Mouse (Mus musculus) MEL (cell line): Measurements from ENCODE around the gene Kif12. TPM values are rescaled to one million over a fixed set of nuclear protein-coding genes. Genes with fewer than 3 reads are reported as not detected.

ENCODE experiments used
- DNase-seq: peaks from one replicate; pipeline ENCODE4 v3.0.0; 2011; ENCODE audit warnings: low read depth, low spot score
- H3K27ac ChIP-seq: 2 replicates; pipeline ENCODE4 v1.5.1; 2012; ENCODE audit warnings: low read depth, mild to moderate bottlenecking, control low read depth, low read length, moderate library complexity; ENCODE audit not compliant: control insufficient read depth
- H3K27me3 ChIP-seq, 2 experiments: fragments of 150-350 bp in 1 of 2; sonication (generic) in 1 of 2; 2 replicates each; pipeline ENCODE4 v1.6.1; 2012; ENCODE audit warnings: low read length in 2 of 2, mild to moderate bottlenecking in 2 of 2, improper control_type of control experiment in 1 of 2, moderate library complexity in 1 of 2; ENCODE audit not compliant: insufficient read depth in 2 of 2, control insufficient read depth in 1 of 2
- H3K36me3 ChIP-seq, 2 experiments: 2 replicates each; pipeline ENCODE4 v1.6.1; 2012 to 2014; ENCODE audit warnings: low read length in 2 of 2, improper control_type of control experiment in 1 of 2, inconsistent platforms in 1 of 2, mild to moderate bottlenecking in 1 of 2; ENCODE audit not compliant: insufficient read depth in 2 of 2, control insufficient read depth in 1 of 2
- H3K4me1 ChIP-seq, 2 experiments: fragments of 150-350 bp in 1 of 2; sonication (generic) in 1 of 2; 2 replicates each; pipeline ENCODE4 v1.6.1; 2012; ENCODE audit warnings: low read length in 2 of 2, improper control_type of control experiment in 1 of 2, mild to moderate bottlenecking in 1 of 2; ENCODE audit not compliant: insufficient read depth in 2 of 2, control insufficient read depth in 1 of 2
- H3K4me3 ChIP-seq, 2 experiments: fragments of 150-350 bp in 1 of 2; sonication (generic) in 1 of 2; 2 replicates each; pipeline ENCODE4 v1.5.1; 2012; ENCODE audit warnings: low read depth in 2 of 2, low read length in 2 of 2, mild to moderate bottlenecking in 2 of 2, moderate library complexity in 2 of 2, control low read depth in 1 of 2, improper control_type of control experiment in 1 of 2; ENCODE audit not compliant: control insufficient read depth in 1 of 2, insufficient read depth in 1 of 2
- H3K79me2 ChIP-seq: 2 replicates; pipeline ENCODE4 v1.6.1; 2012; ENCODE audit warnings: mild to moderate bottlenecking, low read length, moderate library complexity; ENCODE audit not compliant: control insufficient read depth, poor library complexity, insufficient read depth
- H3K9ac ChIP-seq: 2 replicates; pipeline ENCODE4 v1.6.1; 2012; ENCODE audit warnings: low read depth, mild to moderate bottlenecking, control low read depth, low read length, moderate library complexity; ENCODE audit not compliant: control insufficient read depth, poor library complexity, severe bottlenecking
- H3K9me3 ChIP-seq: fragments of 150-350 bp; sonication (generic); replicated peaks from 2 replicates; pipeline ENCODE4 v1.6.1; 2012; ENCODE audit warnings: mild to moderate bottlenecking, low read length, improper control_type of control experiment, moderate library complexity; ENCODE audit not compliant: insufficient read depth
- BHLHE40 ChIP-seq: IDR thresholded peaks from 2 replicates; pipeline ENCODE4 v1.6.1; 2012; ENCODE audit warnings: low read depth, mild to moderate bottlenecking, inconsistent platforms, low read length, improper control_type of control experiment, borderline replicate concordance
- CHD2 ChIP-seq: IDR thresholded peaks from 2 replicates; pipeline ENCODE4 v1.6.1; 2011; ENCODE audit warnings: low read length, improper control_type of control experiment
- CTCF ChIP-seq, 3 experiments: IDR thresholded peaks in 2 of 3; conservative IDR thresholded peaks in 1 of 3; 2 replicates each; pipeline ENCODE4 v1.5.1; 2011 to 2012; ENCODE audit warnings: low read length in 3 of 3, low read depth in 2 of 3, mild to moderate bottlenecking in 2 of 3, improper control_type of control experiment in 1 of 3, inconsistent platforms in 1 of 3, mixed read lengths in 1 of 3, moderate library complexity in 1 of 3; ENCODE audit not compliant: control insufficient read depth in 1 of 3, insufficient read depth in 1 of 3, poor library complexity in 1 of 3, severe bottlenecking in 1 of 3
- E2F4 ChIP-seq: IDR thresholded peaks from 2 replicates; pipeline ENCODE4 v1.6.1; 2011; ENCODE audit warnings: low read depth, low read length, improper control_type of control experiment, borderline replicate concordance
- ELF1 ChIP-seq: IDR thresholded peaks from 2 replicates; pipeline ENCODE4 v1.6.1; 2014; ENCODE audit warnings: low read depth, mild to moderate bottlenecking, inconsistent platforms, low read length, improper control_type of control experiment, moderate library complexity
- ETS1 ChIP-seq: IDR thresholded peaks from 2 replicates; pipeline ENCODE4 v1.6.1; 2012; ENCODE audit warnings: low read depth, mild to moderate bottlenecking, inconsistent platforms, low read length, improper control_type of control experiment, moderate library complexity
- GATA1 ChIP-seq: IDR thresholded peaks from 2 replicates; pipeline ENCODE4 v1.6.1; 2011; ENCODE audit warnings: low read depth, low read length, improper control_type of control experiment
- KAT2A ChIP-seq: conservative IDR thresholded peaks from 2 replicates; pipeline ENCODE4 v1.6.1; 2012; ENCODE audit warnings: low read depth, low read length, improper control_type of control experiment, inconsistent platforms
- MAFK ChIP-seq: IDR thresholded peaks from 2 replicates; pipeline ENCODE4 v1.6.1; 2011; ENCODE audit warnings: low read depth, mild to moderate bottlenecking, low read length, improper control_type of control experiment, borderline replicate concordance
- MAX ChIP-seq: IDR thresholded peaks from 2 replicates; pipeline ENCODE4 v1.6.1; 2011; ENCODE audit warnings: low read length, improper control_type of control experiment
- MAZ ChIP-seq: IDR thresholded peaks from 2 replicates; pipeline ENCODE4 v1.6.1; 2012; ENCODE audit warnings: low read depth, mild to moderate bottlenecking, inconsistent platforms, low read length, improper control_type of control experiment
- MEF2A ChIP-seq: IDR thresholded peaks from 2 replicates; pipeline ENCODE4 v1.6.1; 2014; ENCODE audit warnings: low read depth, mild to moderate bottlenecking, inconsistent platforms, low read length, improper control_type of control experiment; ENCODE audit not compliant: poor library complexity, insufficient replicate concordance, severe bottlenecking; ENCODE audit errors: extremely low read depth
- MXI1 ChIP-seq: IDR thresholded peaks from 2 replicates; pipeline ENCODE4 v1.6.1; 2011; ENCODE audit warnings: mild to moderate bottlenecking, low read depth, low read length, improper control_type of control experiment
- NRF1 ChIP-seq: IDR thresholded peaks from 2 replicates; pipeline ENCODE4 v1.6.1; 2014; ENCODE audit warnings: low read depth, mild to moderate bottlenecking, inconsistent platforms, low read length, improper control_type of control experiment, moderate library complexity; ENCODE audit not compliant: poor library complexity, insufficient read depth, severe bottlenecking
- POLR2A ChIP-seq, 2 experiments: IDR thresholded peaks; 2 replicates each; pipeline ENCODE4 v1.6.1; 2011 to 2012; ENCODE audit warnings: low read length in 2 of 2, mild to moderate bottlenecking in 2 of 2, control low read depth in 1 of 2, improper control_type of control experiment in 1 of 2, low read depth in 1 of 2, moderate library complexity in 1 of 2; ENCODE audit not compliant: control insufficient read depth in 1 of 2, insufficient read depth in 1 of 2, poor library complexity in 1 of 2
- POLR2AphosphoS2 ChIP-seq: IDR thresholded peaks from 2 replicates; pipeline ENCODE4 v1.6.1; 2011; ENCODE audit warnings: low read length, improper control_type of control experiment
- POLR2AphosphoS5 ChIP-seq: IDR thresholded peaks from 2 replicates; pipeline ENCODE4 v1.6.1; 2012; ENCODE audit warnings: low read depth, borderline replicate concordance, mild to moderate bottlenecking, inconsistent platforms, low read length, moderate library complexity, mixed read lengths
- RAD21 ChIP-seq: IDR thresholded peaks from 2 replicates; pipeline ENCODE4 v1.6.1; 2011; ENCODE audit warnings: mild to moderate bottlenecking, low read depth, low read length, improper control_type of control experiment
- RCOR1 ChIP-seq: IDR thresholded peaks from 2 replicates; pipeline ENCODE4 v1.6.1; 2012; ENCODE audit warnings: low read depth, mild to moderate bottlenecking, inconsistent platforms, low read length, improper control_type of control experiment
- SIN3A ChIP-seq: IDR thresholded peaks from 2 replicates; pipeline ENCODE4 v1.6.1; 2012; ENCODE audit warnings: low read length, improper control_type of control experiment, inconsistent platforms
- SMC3 ChIP-seq: IDR thresholded peaks from 2 replicates; pipeline ENCODE4 v1.6.1; 2011; ENCODE audit warnings: low read depth, low read length, improper control_type of control experiment
- TAL1 ChIP-seq: IDR thresholded peaks from 2 replicates; pipeline ENCODE4 v1.6.1; 2012; ENCODE audit warnings: mild to moderate bottlenecking, inconsistent platforms, low read length, moderate library complexity, mixed read lengths
- TBP ChIP-seq: IDR thresholded peaks from 2 replicates; pipeline ENCODE4 v1.8.0; 2011; ENCODE audit warnings: low read depth, low read length, improper control_type of control experiment
- USF2 ChIP-seq, 2 experiments: IDR thresholded peaks; 2 replicates each; pipeline ENCODE4 v1.6.1; 2011 to 2012; ENCODE audit warnings: improper control_type of control experiment in 2 of 2, low read length in 2 of 2, borderline replicate concordance in 1 of 2, inconsistent platforms in 1 of 2, low read depth in 1 of 2, mild to moderate bottlenecking in 1 of 2; ENCODE audit not compliant: insufficient read depth in 1 of 2
- ZKSCAN1 ChIP-seq: IDR thresholded peaks from 2 replicates; pipeline ENCODE4 v1.6.1; 2012; ENCODE audit warnings: low read depth, mild to moderate bottlenecking, inconsistent platforms, low read length, improper control_type of control experiment, moderate library complexity
- ZMIZ1 ChIP-seq: IDR thresholded peaks from 2 replicates; pipeline ENCODE4 v1.6.1; 2012; ENCODE audit warnings: low read depth, mild to moderate bottlenecking, inconsistent platforms, low read length, improper control_type of control experiment, moderate library complexity
- polyA plus RNA-seq, 2 experiments: library from polyadenylated mRNA; stranded (reverse) in 1 of 2; unstranded in 1 of 2; fragments of >175 nt in 1 of 2; fragments of >200 nt in 1 of 2; gene quantifications; 2 replicates each; pipeline versions ENCODE4 v1.2.1 to v1.2.4; 2012; ENCODE audit warnings: low replicate concordance in 2 of 2, low read depth in 1 of 2; ENCODE audit not compliant: insufficient read length in 2 of 2, insufficient read depth in 1 of 2, missing spikeins in 1 of 2
- total RNA-seq: library from RNA; depleted of rRNA; stranded (reverse); fragments of 300-350 nt; gene quantifications from 2 replicates; pipeline ENCODE4 v1.2.3, GENCODE M21; 2012; rRNA removed

Gene Kif12
- total RNA-seq (not detected in 2 replicates), polyA plus RNA-seq (not detected)

- no peak within 1 kb of the TSS for H3K27ac ChIP-seq
- H3K4me3 ChIP-seq: no peak within 1 kb of the TSS
These were observed at the start of gene Kif12 for GRCm38 (mm10) chr4:63171969-63172685. Gene Kif12 (minus strand): TSS chr4:63172131.

GRCm38 (mm10) chr4:63221096-63221958, 49.4 kb upstream of the Kif12 start:
- Histone ChIP-seq H3K9ac (no peak overlapping the region), H3K9me3 (no peaks in the 10 kb centered on the region), H3K27ac (no peak overlapping the region), H3K4me3 (no peak overlapping the region), H3K4me1 (no peaks in the 10 kb centered on the region), H3K27me3 (no peaks in the 10 kb centered on the region), H3K79me2 (no peaks in the 10 kb centered on the region)
- TF ChIP-seq MAZ: no peak
- TF ChIP-seq GATA1: no peak
- TF ChIP-seq MEF2A: no peak
- TF ChIP-seq SMC3: no peak
- no peak for TF ChIP-seq TAL1
- no peak for TF ChIP-seq CTCF (IDR thresholded peaks at IDR 0.05 in 2 of 3, conservative IDR thresholded peaks at IDR 0.05 in 1 of 3; ENCODE audit: control insufficient read depth in 1 of 3, insufficient read depth in 1 of 3, low read depth in 2 of 3, low read length in 3 of 3, poor library complexity in 1 of 3, severe bottlenecking in 1 of 3)
- TF ChIP-seq POLR2A (IDR thresholded peaks at IDR 0.05; ENCODE audit: control insufficient read depth in 1 of 2, insufficient read depth in 1 of 2, low read depth in 1 of 2, low read length in 2 of 2, poor library complexity in 1 of 2): no peak
- no peak for TF ChIP-seq SIN3A
- no peak for TF ChIP-seq ELF1
- TF ChIP-seq RCOR1: no peak
- TF ChIP-seq MAFK: no peak
- no peak for TF ChIP-seq E2F4
- TF ChIP-seq, all 39 proteins: peak for 0
- no peaks in the 10 kb centered on the region for H3K36me3 ChIP-seq
- DNase-seq: no peak

More at GRCm38 (mm10) chr4:63171969-63172685, at the start of gene Kif12:
- no peak for DNase-seq
- TF ChIP-seq ZKSCAN1: no peak
- TF ChIP-seq RAD21: no peak
- TF ChIP-seq ETS1: no peak
- no peak for TF ChIP-seq POLR2AphosphoS5
- no peak for TF ChIP-seq KAT2A
- no peak for TF ChIP-seq POLR2AphosphoS2
- no peak for TF ChIP-seq MAFK
- no peak for TF ChIP-seq MEF2A
- TF ChIP-seq USF2 (IDR thresholded peaks at IDR 0.05; ENCODE audit: borderline replicate concordance in 1 of 2, insufficient read depth in 1 of 2, low read depth in 1 of 2, low read length in 2 of 2): no peak
- no peak for TF ChIP-seq BHLHE40
- no peak for TF ChIP-seq TAL1
- TF ChIP-seq NRF1: no peak
- no peak for TF ChIP-seq ZMIZ1
- TF ChIP-seq TBP: no peak
- no peak for TF ChIP-seq E2F4
- no peak for TF ChIP-seq MXI1
- no peak for TF ChIP-seq CHD2
- no peak for TF ChIP-seq ELF1
- no peak for TF ChIP-seq MAX
- no peak for TF ChIP-seq MAZ
- TF ChIP-seq, all 39 proteins: peak for 0
- H3K4me1 ChIP-seq: no peaks in the 10 kb centered on the region
- no peak within 1 kb of the TSS for H3K9ac ChIP-seq
- no peaks in the 10 kb centered on the region for H3K9me3 ChIP-seq
- no peaks in the 10 kb centered on the region for H3K27me3 ChIP-seq
- H3K79me2 ChIP-seq: no peaks in the 10 kb centered on the region
- H3K36me3 ChIP-seq: no peaks in the 10 kb centered on the region
